Mouse (Mus musculus): ENCODE measurements around the gene Cdkn1a.

GRCm38 (mm10) chr17:29094310-29095181 lies 3.8 kb downstream of the Cdkn1a start:
- TF ChIP-seq CTCF (IDR thresholded peaks at IDR 0.05; ENCODE audit: control insufficient read depth, insufficient read depth, insufficient replicate concordance, low read depth, low read length) = no peak
- TF ChIP-seq POLR2A (IDR thresholded peaks at IDR 0.05; ENCODE audit: control insufficient read depth, low read depth, low read length) = no peak

Measured in testis, adult 2 months (tissue).